Mouse (Mus musculus) bone marrow, adult 2 months (tissue): ENCODE data around the gene Tead1.

Experiments
- CTCF ChIP-seq: fragments of 200-500 bp; IDR thresholded peaks from 2 replicates; pipeline ENCODE4 v1.5.1; 2011; ENCODE audit warnings: low read length, control low read depth; ENCODE audit not compliant: control insufficient read depth, insufficient read depth
- POLR2A ChIP-seq: fragments of 200-500 bp; IDR thresholded peaks from 2 replicates; pipeline ENCODE4 v1.6.1; 2011; ENCODE audit warnings: low read depth, mild to moderate bottlenecking, control low read depth, low read length, borderline replicate concordance; ENCODE audit not compliant: control insufficient read depth

GRCm38 (mm10) chr7:112743063-112743462 is 63.9 kb downstream of the Tead1 start:
- TF ChIP-seq CTCF (no peak), POLR2A (no peak)
